Mouse (Mus musculus): ENCODE data around the gene Mtg1. TPM values are rescaled to one million over a fixed set of nuclear protein-coding genes. Genes with fewer than 3 reads are reported as not detected.

The Mtg1 gene
- 34.1 and 36.8 TPM in 2 replicates for polyA plus RNA-seq (2015; fragmentation: Nextera tagmentation; extraction: Ambion mirVana)

- ATAC-seq (replicated peaks; ENCODE audit: extremely low read depth, insufficient read depth, low FRiP score) = peak; percentile 97
- H3K4me1 ChIP-seq (ENCODE audit: control insufficient read depth, insufficient read depth, low read length) = peaks cover 4% of the 10 kb centered on the region
- WGBS = 2% methylated on average over 39 of the region's 39 CpGs
- H3K9me3 ChIP-seq (replicated peaks; ENCODE audit: control insufficient read depth, low read length) = no peaks in the 10 kb centered on the region
- H3K36me3 ChIP-seq (ENCODE audit: control insufficient read depth, insufficient read depth) = peaks cover 3% of the 10 kb centered on the region; the same call in 1 of the 2 replicates
- peak within 1 kb of the TSS; percentile 81 for H3K4me3 ChIP-seq (ENCODE audit: low read length)
- no peaks in the 10 kb centered on the region for H3K27me3 ChIP-seq (ENCODE audit: control insufficient read depth, insufficient read depth, low read length)
- peak within 1 kb of the TSS; percentile 88 for H3K9ac ChIP-seq (ENCODE audit: low read length)
- H3K4me2 ChIP-seq (ENCODE audit: low read depth, low read length) = peak within 1 kb of the TSS; percentile 83
- H3K27ac ChIP-seq (ENCODE audit: low read length) = peak within 1 kb of the TSS; percentile 83
These were observed at the start of gene Mtg1 for GRCm38 (mm10) chr7:140137135-140138020. TSS of gene Mtg1 (plus strand) at chr7:140137564.

- Histone ChIP-seq H3K36me3 (ENCODE audit: control insufficient read depth, insufficient read depth) (no peaks in the 10 kb centered on the region), H3K4me2 (ENCODE audit: low read depth, low read length) (no peak overlapping the region), H3K9ac (ENCODE audit: low read length) (no peak overlapping the region), H3K4me3 (ENCODE audit: low read length) (no peak overlapping the region), H3K9me3 (replicated peaks; ENCODE audit: control insufficient read depth, low read length) (no peaks in the 10 kb centered on the region), H3K27ac (ENCODE audit: low read length) (no peak overlapping the region), H3K4me1 (ENCODE audit: control insufficient read depth, insufficient read depth, low read length) (peaks cover 10% of the 10 kb centered on the region), H3K27me3 (ENCODE audit: control insufficient read depth, insufficient read depth, low read length) (no peaks in the 10 kb centered on the region; the same call in 1 of the 2 replicates)
- ATAC-seq (replicated peaks; ENCODE audit: extremely low read depth, insufficient read depth, low FRiP score) = no peak
- WGBS = 78% methylated on average over 10 of the region's 10 CpGs
These were observed 46.8 kb upstream of the Mtg1 start for GRCm38 (mm10) chr7:140090601-140091000.

GRCm38 (mm10) chr7:140092924-140093528 lies 44.3 kb upstream of the Mtg1 start, which contains the start of gene Prap1:
TSS of gene Prap1 (plus strand) at chr7:140093395.
- Histone ChIP-seq H3K4me3 (ENCODE audit: low read length) (no peak within 1 kb of the TSS), H3K9me3 (replicated peaks; ENCODE audit: control insufficient read depth, low read length) (no peaks in the 10 kb centered on the region), H3K9ac (ENCODE audit: low read length) (no peak within 1 kb of the TSS), H3K27ac (ENCODE audit: low read length) (no peak within 1 kb of the TSS), H3K36me3 (ENCODE audit: control insufficient read depth, insufficient read depth) (no peaks in the 10 kb centered on the region; the same call in 1 of the 2 replicates), H3K4me2 (ENCODE audit: low read depth, low read length) (no peak within 1 kb of the TSS), H3K4me1 (ENCODE audit: control insufficient read depth, insufficient read depth, low read length) (peaks cover 10% of the 10 kb centered on the region), H3K27me3 (ENCODE audit: control insufficient read depth, insufficient read depth, low read length) (no peaks in the 10 kb centered on the region)
- 72% methylated on average over 5 of the region's 5 CpGs for whole genome bisulfite sequencing
- ATAC-seq (replicated peaks; ENCODE audit: extremely low read depth, insufficient read depth, low FRiP score) = no peak

GRCm38 (mm10) chr7:140094954-140095353 lies 42.4 kb upstream of the Mtg1 start:
- Histone ChIP-seq H3K27me3 (ENCODE audit: control insufficient read depth, insufficient read depth, low read length) (no peaks in the 10 kb centered on the region), H3K27ac (ENCODE audit: low read length) (no peak overlapping the region), H3K9ac (ENCODE audit: low read length) (peak overlapping the region; percentile 22; the same call in 1 of the 2 replicates), H3K4me3 (ENCODE audit: low read length) (no peak overlapping the region), H3K4me2 (ENCODE audit: low read depth, low read length) (no peak overlapping the region; the same call in 1 of the 2 replicates), H3K4me1 (ENCODE audit: control insufficient read depth, insufficient read depth, low read length) (peaks cover 10% of the 10 kb centered on the region), H3K9me3 (replicated peaks; ENCODE audit: control insufficient read depth, low read length) (no peaks in the 10 kb centered on the region), H3K36me3 (ENCODE audit: control insufficient read depth, insufficient read depth) (peaks cover 2% of the 10 kb centered on the region)
- 32% methylated on average over 5 of the region's 5 CpGs for WGBS
- ATAC-seq (replicated peaks; ENCODE audit: extremely low read depth, insufficient read depth, low FRiP score) = no peak

GRCm38 (mm10) chr7:140095556-140095955 lies 41.8 kb upstream of the Mtg1 start:
- H3K27me3 ChIP-seq (ENCODE audit: control insufficient read depth, insufficient read depth, low read length) = no peaks in the 10 kb centered on the region
- no peak overlapping the region for H3K9ac ChIP-seq (ENCODE audit: low read length)
- H3K4me2 ChIP-seq (ENCODE audit: low read depth, low read length) = no peak overlapping the region
- no peak overlapping the region for H3K27ac ChIP-seq (ENCODE audit: low read length)
- H3K36me3 ChIP-seq (ENCODE audit: control insufficient read depth, insufficient read depth) = peaks cover 2% of the 10 kb centered on the region
- no peak overlapping the region for H3K4me3 ChIP-seq (ENCODE audit: low read length)
- ATAC-seq (replicated peaks; ENCODE audit: extremely low read depth, insufficient read depth, low FRiP score) = 0 out of 2 replicates have a peak, but pooled peaks have one; percentile 12
- no peaks in the 10 kb centered on the region for H3K9me3 ChIP-seq (replicated peaks; ENCODE audit: control insufficient read depth, low read length)
- H3K4me1 ChIP-seq (ENCODE audit: control insufficient read depth, insufficient read depth, low read length) = peaks cover 10% of the 10 kb centered on the region
- 33% methylated on average over 1 of the region's 1 CpGs for WGBS

GRCm38 (mm10) chr7:140096055-140096454 lies 41.3 kb upstream of the Mtg1 start:
- no peak overlapping the region for H3K27ac ChIP-seq (ENCODE audit: low read length)
- no peak overlapping the region for H3K4me2 ChIP-seq (ENCODE audit: low read depth, low read length)
- peaks cover 13% of the 10 kb centered on the region for H3K4me1 ChIP-seq (ENCODE audit: control insufficient read depth, insufficient read depth, low read length)
- no peak overlapping the region for H3K9ac ChIP-seq (ENCODE audit: low read length)
- no peaks in the 10 kb centered on the region for H3K27me3 ChIP-seq (ENCODE audit: control insufficient read depth, insufficient read depth, low read length)
- H3K4me3 ChIP-seq (ENCODE audit: low read length) = no peak overlapping the region
- H3K9me3 ChIP-seq (replicated peaks; ENCODE audit: control insufficient read depth, low read length) = no peaks in the 10 kb centered on the region
- ATAC-seq (replicated peaks; ENCODE audit: extremely low read depth, insufficient read depth, low FRiP score) = no peak
- H3K36me3 ChIP-seq (ENCODE audit: control insufficient read depth, insufficient read depth) = peaks cover 2% of the 10 kb centered on the region

- WGBS = 82% methylated on average over 1 of the region's 1 CpGs
- no peak for ATAC-seq (replicated peaks; ENCODE audit: extremely low read depth, insufficient read depth, low FRiP score)
- H3K4me1 ChIP-seq (ENCODE audit: control insufficient read depth, insufficient read depth, low read length) = peaks cover 23% of the 10 kb centered on the region
These were observed 38.9 kb upstream of the Mtg1 start for GRCm38 (mm10) chr7:140098466-140098865.

GRCm38 (mm10) chr7:140101498-140101897 lies 35.9 kb upstream of the Mtg1 start:
- Histone ChIP-seq H3K4me1 (ENCODE audit: control insufficient read depth, insufficient read depth, low read length) (peaks cover 13% of the 10 kb centered on the region), H3K4me3 (ENCODE audit: low read length) (peak overlapping the region; percentile 56), H3K27me3 (ENCODE audit: control insufficient read depth, insufficient read depth, low read length) (no peaks in the 10 kb centered on the region), H3K9me3 (replicated peaks; ENCODE audit: control insufficient read depth, low read length) (no peaks in the 10 kb centered on the region), H3K4me2 (ENCODE audit: low read depth, low read length) (peak overlapping the region; percentile 74), H3K9ac (ENCODE audit: low read length) (peak overlapping the region; percentile 80), H3K36me3 (ENCODE audit: control insufficient read depth, insufficient read depth) (peaks cover 14% of the 10 kb centered on the region), H3K27ac (ENCODE audit: low read length) (peak overlapping the region; percentile 94)
- ATAC-seq (replicated peaks; ENCODE audit: extremely low read depth, insufficient read depth, low FRiP score) = 0 out of 2 replicates have a peak, but pooled peaks have one; percentile 24
- WGBS = 73% methylated on average over 10 of the region's 10 CpGs

More at GRCm38 (mm10) chr7:140098466-140098865, 38.9 kb upstream of the Mtg1 start:
- Histone ChIP-seq H3K9ac (ENCODE audit: low read length) (no peak overlapping the region), H3K27ac (ENCODE audit: low read length) (no peak overlapping the region), H3K4me3 (ENCODE audit: low read length) (no peak overlapping the region), H3K4me2 (ENCODE audit: low read depth, low read length) (no peak overlapping the region), H3K9me3 (replicated peaks; ENCODE audit: control insufficient read depth, low read length) (no peaks in the 10 kb centered on the region), H3K27me3 (ENCODE audit: control insufficient read depth, insufficient read depth, low read length) (no peaks in the 10 kb centered on the region), H3K36me3 (ENCODE audit: control insufficient read depth, insufficient read depth) (peaks cover 2% of the 10 kb centered on the region)
